Mouse (Mus musculus): ENCODE data around the gene Fezf2. TPM values are rescaled to one million over a fixed set of nuclear protein-coding genes. Genes with fewer than 3 reads are reported as not detected.

Fezf2 gene
- total RNA-seq, 2 experiments from 2014 or later = 20.4 to 30.9 TPM

GRCm38 (mm10) chr14:12296391-12296790 is 51.6 kb downstream of the Fezf2 start:
- peak; percentile 76 to 94 for DNase-seq (ENCODE audit: low spot score in 2 of 2)
- intact Hi-C loops (cut with DNase I) = loop anchor here (5.0 kb wide), 2 partner anchors 41 to 124 kb away; no protein-coding TSS in a partner anchor

Other genes with a start within 250 kb of the Fezf2 start
- gene Gm49355, start 64.2 kb downstream of the Fezf2 start, total RNA-seq (2021) = under 1 TPM in 1 of 2 experiments, not detected in 1; 0.32 TPM
- 10 to 100 TPM; 27.3 to 29.8 TPM for gene 3830406C13Rik, start 64.0 kb downstream of the Fezf2 start, total RNA-seq (2021)

Measured in left cerebral cortex, postnatal 25 days (tissue).